In genomic region chr11:51648566-51648965, GRCm38 (mm10) we compare ENCODE assay signal across 8 mouse cellular contexts. TPM values are rescaled to one million over a fixed set of nuclear protein-coding genes. Genes with fewer than 3 reads are reported as not detected.
A peak's percentile ranks its signal among the peaks of the same experiment; 100 is the strongest.
DNase-seq lines count a peak whose midpoint lies in the region; ATAC-seq and TF ChIP-seq lines count a peak whose summit lies in the region.

No protein-coding gene starts in this region.

- TF ChIP-seq POLR2A in limb, embryonic 14.5 days (IDR thresholded peaks at IDR 0.05; ENCODE audit: borderline replicate concordance, extremely low read depth, insufficient read depth, insufficient read length): no peak

- H3K9ac ChIP-seq in liver, embryonic 11.5 days (ENCODE audit: low read depth, low read length): no peak overlapping the region
- H3K9ac ChIP-seq in heart, embryonic 13.5 days: peak overlapping the region; percentile 84
- H3K9ac ChIP-seq in limb, embryonic 14.5 days (ENCODE audit: low read depth, low read length, severe bottlenecking): peak overlapping the region; percentile 69; the same call in 1 of the 2 replicates
- H3K9ac ChIP-seq in neural tube, embryonic 14.5 days (replicated peaks; ENCODE audit: low read depth, low read length): no peak overlapping the region

- peak overlapping the region; percentile 91; the same call in 1 of the 2 replicates for H3K4me2 ChIP-seq in liver, embryonic 11.5 days
- peak overlapping the region; percentile 77 for H3K4me2 ChIP-seq in heart, embryonic 13.5 days
- peak overlapping the region; percentile 96 for H3K4me2 ChIP-seq in limb, embryonic 14.5 days (replicated peaks; ENCODE audit: low read depth, low read length, severe bottlenecking)
- H3K4me2 ChIP-seq in neural tube, embryonic 14.5 days (ENCODE audit: low read depth, low read length): peak overlapping the region; percentile 70; the same call in 1 of the 2 replicates

- DNase-seq in liver, embryonic 11.5 days (ENCODE audit: low spot score): no peak
- DNase-seq in liver: no peak
- DNase-seq in limb, embryonic 14.5 days (ENCODE audit: low spot score): peak; percentile 22
- no peak for DNase-seq in urinary bladder, postnatal 14 days (ENCODE audit: low spot score)

- WGBS in liver, embryonic 11.5 days: 31% methylated on average over 3 of the region's 3 CpGs
- 30% methylated on average over 3 of the region's 3 CpGs for whole genome bisulfite sequencing in heart, embryonic 13.5 days
- WGBS in limb, embryonic 14.5 days: 24% methylated on average over 3 of the region's 3 CpGs
- WGBS in neural tube, embryonic 14.5 days: 14% methylated on average over 3 of the region's 3 CpGs

- no peak overlapping the region for H3K27ac ChIP-seq in liver, embryonic 11.5 days (ENCODE audit: low read depth, low read length)
- peak overlapping the region; percentile 12 for H3K27ac ChIP-seq in heart, embryonic 13.5 days (replicated peaks)
- 0 out of 2 replicates have a peak overlapping the region, but pooled peaks have one; percentile 50 for H3K27ac ChIP-seq in limb, embryonic 14.5 days (replicated peaks; ENCODE audit: low read depth, low read length)
- no peak overlapping the region for H3K27ac ChIP-seq in neural tube, embryonic 14.5 days (ENCODE audit: low read depth, low read length)

- no peak overlapping the region; the same call in 1 of the 2 replicates for H3K4me3 ChIP-seq in liver, embryonic 11.5 days (ENCODE audit: low read depth, low read length)
- H3K4me3 ChIP-seq in heart, embryonic 13.5 days: peak overlapping the region; percentile 65
- H3K4me3 ChIP-seq in limb, embryonic 14.5 days (replicated peaks; ENCODE audit: low read length): peak overlapping the region; percentile 57
- no peak overlapping the region for H3K4me3 ChIP-seq in neural tube, embryonic 14.5 days (ENCODE audit: low read depth, low read length)

- H3K36me3 ChIP-seq in liver, embryonic 11.5 days (ENCODE audit: control insufficient read depth, insufficient read depth, low read length): peaks cover 6% of the 10 kb centered on the region
- H3K36me3 ChIP-seq in heart, embryonic 13.5 days: peaks cover 20% of the 10 kb centered on the region
- H3K36me3 ChIP-seq in limb, embryonic 14.5 days (ENCODE audit: control insufficient read depth, insufficient read depth, low read length): peaks cover 24% of the 10 kb centered on the region
- no peaks in the 10 kb centered on the region for H3K36me3 ChIP-seq in neural tube, embryonic 14.5 days (ENCODE audit: control insufficient read depth, insufficient read depth, low read length)

- no peak for ATAC-seq in liver, embryonic 11.5 days (replicated peaks; ENCODE audit: low FRiP score)
- ATAC-seq in heart, embryonic 13.5 days (ENCODE audit: extremely low read depth, insufficient number of reproducible peaks, low FRiP score, low TSS enrichment): no peak
- peak; percentile 39 for ATAC-seq in limb, embryonic 14.5 days (ENCODE audit: low FRiP score, low read depth)
- peak; percentile 16; the same call in 1 of the 2 replicates for ATAC-seq in neural tube, embryonic 14.5 days (ENCODE audit: low read depth)
- ATAC-seq in monocyte, adult 5-6 weeks (replicated peaks; ENCODE audit: insufficient number of reproducible peaks, low FRiP score, low TSS enrichment, poor library complexity, severe bottlenecking): no peak
- no peak for ATAC-seq in megakaryocyte progenitor cell, adult 5-6 weeks (replicated peaks; ENCODE audit: poor library complexity)

- H3K27me3 ChIP-seq in liver, embryonic 11.5 days (replicated peaks; ENCODE audit: control insufficient read depth, insufficient read depth, low read length): peaks cover 19% of the 10 kb centered on the region
- H3K27me3 ChIP-seq in heart, embryonic 13.5 days (replicated peaks): peaks cover 32% of the 10 kb centered on the region
- H3K27me3 ChIP-seq in limb, embryonic 14.5 days (ENCODE audit: control insufficient read depth, insufficient read depth, low read length): no peaks in the 10 kb centered on the region
- H3K27me3 ChIP-seq in neural tube, embryonic 14.5 days (ENCODE audit: control insufficient read depth, insufficient read depth, low read length): peaks cover 5% of the 10 kb centered on the region; the same call in 1 of the 2 replicates

- no peaks in the 10 kb centered on the region for H3K9me3 ChIP-seq in liver, embryonic 11.5 days (ENCODE audit: control insufficient read depth, low read length)
- H3K9me3 ChIP-seq in heart, embryonic 13.5 days: no peaks in the 10 kb centered on the region
- H3K9me3 ChIP-seq in limb, embryonic 14.5 days (ENCODE audit: control insufficient read depth, low read length): no peaks in the 10 kb centered on the region
- H3K9me3 ChIP-seq in neural tube, embryonic 14.5 days (ENCODE audit: control insufficient read depth, low read length): no peaks in the 10 kb centered on the region

- H3K4me1 ChIP-seq in liver, embryonic 11.5 days (replicated peaks; ENCODE audit: control insufficient read depth, insufficient read depth, low read length): peaks cover 16% of the 10 kb centered on the region
- H3K4me1 ChIP-seq in heart, embryonic 13.5 days: peaks cover 38% of the 10 kb centered on the region
- H3K4me1 ChIP-seq in limb, embryonic 14.5 days (ENCODE audit: control insufficient read depth, insufficient read depth, low read length): peaks cover 21% of the 10 kb centered on the region
- peaks cover 15% of the 10 kb centered on the region for H3K4me1 ChIP-seq in neural tube, embryonic 14.5 days (ENCODE audit: control insufficient read depth, insufficient read depth, low read length)

RNA-seq across cellular contexts. Expression of gene N4bp3, which starts 2.1 kb away (rescaled TPM):
- polyA plus RNA-seq in liver, embryonic 11.5 days (2014; fragmentation: Nextera tagmentation; extraction: Ambion mirVana): 7.2 and 7.9 TPM in 2 replicates
- polyA plus RNA-seq in heart, embryonic 13.5 days (2015; fragmentation: Nextera tagmentation; extraction: Ambion mirVana): 12.7 and 14.1 TPM in 2 replicates
- 22.9 and 27.2 TPM in 2 replicates for polyA plus RNA-seq in limb, embryonic 14.5 days (2012; rRNA removed)
- polyA plus RNA-seq in limb, embryonic 14.5 days (2014; fragmentation: Nextera tagmentation; extraction: Ambion mirVana): 28.4 and 33.1 TPM in 2 replicates
- polyA plus RNA-seq in neural tube, embryonic 14.5 days (2014; fragmentation: Nextera tagmentation; extraction: Ambion mirVana): 16.2 and 17.7 TPM in 2 replicates
- total RNA-seq in monocyte, adult 5-6 weeks (2017): 1.4 to 6.3 TPM (median 3.3 TPM) in 3 replicates
- 0.10 and 0.44 TPM in 2 replicates for total RNA-seq in megakaryocyte progenitor cell, adult 5-6 weeks (2015)
- total RNA-seq in megakaryocyte progenitor cell, adult 5-6 weeks (2017): 0.46 and 0.78 TPM in 2 replicates

RNA-seq across cellular contexts. Expression of gene D930048N14Rik, which starts 2.2 kb away (rescaled TPM):
- polyA plus RNA-seq in liver, embryonic 11.5 days (2014; fragmentation: Nextera tagmentation; extraction: Ambion mirVana): 1.3 and 1.5 TPM in 2 replicates
- polyA plus RNA-seq in heart, embryonic 13.5 days (2015; fragmentation: Nextera tagmentation; extraction: Ambion mirVana): 0.86 and 0.94 TPM in 2 replicates
- polyA plus RNA-seq in limb, embryonic 14.5 days (2012; rRNA removed): 13.0 and 15.0 TPM in 2 replicates
- 4.2 and 4.5 TPM in 2 replicates for polyA plus RNA-seq in limb, embryonic 14.5 days (2014; fragmentation: Nextera tagmentation; extraction: Ambion mirVana)
- 1.7 and 1.8 TPM in 2 replicates for polyA plus RNA-seq in neural tube, embryonic 14.5 days (2014; fragmentation: Nextera tagmentation; extraction: Ambion mirVana)
- total RNA-seq in monocyte, adult 5-6 weeks (2017): 0.43 to 2.0 TPM (median 0.57 TPM) in 3 replicates
- 0.15 TPM in 1 of 2 replicates, not detected in the other for total RNA-seq in megakaryocyte progenitor cell, adult 5-6 weeks (2015)
- 0.21 TPM in 1 of 2 replicates, not detected in the other for total RNA-seq in megakaryocyte progenitor cell, adult 5-6 weeks (2017)

RNA-seq across cellular contexts. Expression of gene Rmnd5b, which starts 12.9 kb away (rescaled TPM):
- polyA plus RNA-seq in liver, embryonic 11.5 days (2014; fragmentation: Nextera tagmentation; extraction: Ambion mirVana): 47.8 and 52.2 TPM in 2 replicates
- polyA plus RNA-seq in heart, embryonic 13.5 days (2015; fragmentation: Nextera tagmentation; extraction: Ambion mirVana): 31.0 and 33.5 TPM in 2 replicates
- polyA plus RNA-seq in limb, embryonic 14.5 days (2012; rRNA removed): 49.3 and 57.9 TPM in 2 replicates
- polyA plus RNA-seq in limb, embryonic 14.5 days (2014; fragmentation: Nextera tagmentation; extraction: Ambion mirVana): 57.4 and 59.7 TPM in 2 replicates
- polyA plus RNA-seq in neural tube, embryonic 14.5 days (2014; fragmentation: Nextera tagmentation; extraction: Ambion mirVana): 81.8 and 93.5 TPM in 2 replicates
- 10.3 to 23.0 TPM (median 13.5 TPM) in 3 replicates for total RNA-seq in monocyte, adult 5-6 weeks (2017)
- total RNA-seq in megakaryocyte progenitor cell, adult 5-6 weeks (2015): 34.9 TPM in 2 replicates
- 11.4 and 20.4 TPM in 2 replicates for total RNA-seq in megakaryocyte progenitor cell, adult 5-6 weeks (2017)

RNA-seq across cellular contexts. Expression of gene Nhp2, which starts 29.0 kb away (rescaled TPM):
- 347 and 349 TPM in 2 replicates for polyA plus RNA-seq in liver, embryonic 11.5 days (2014; fragmentation: Nextera tagmentation; extraction: Ambion mirVana)
- 101 and 102 TPM in 2 replicates for polyA plus RNA-seq in heart, embryonic 13.5 days (2015; fragmentation: Nextera tagmentation; extraction: Ambion mirVana)
- polyA plus RNA-seq in limb, embryonic 14.5 days (2012; rRNA removed): 77.9 and 89.0 TPM in 2 replicates
- polyA plus RNA-seq in limb, embryonic 14.5 days (2014; fragmentation: Nextera tagmentation; extraction: Ambion mirVana): 165 and 176 TPM in 2 replicates
- 104 and 112 TPM in 2 replicates for polyA plus RNA-seq in neural tube, embryonic 14.5 days (2014; fragmentation: Nextera tagmentation; extraction: Ambion mirVana)
- total RNA-seq in monocyte, adult 5-6 weeks (2017): 25.0 to 37.2 TPM (median 27.0 TPM) in 3 replicates
- 147 and 165 TPM in 2 replicates for total RNA-seq in megakaryocyte progenitor cell, adult 5-6 weeks (2015)
- total RNA-seq in megakaryocyte progenitor cell, adult 5-6 weeks (2017): 117 and 167 TPM in 2 replicates

RNA-seq across cellular contexts. Expression of gene 0610009B22Rik, which starts 40.1 kb away (rescaled TPM):
- polyA plus RNA-seq in liver, embryonic 11.5 days (2014; fragmentation: Nextera tagmentation; extraction: Ambion mirVana): 60.4 and 66.0 TPM in 2 replicates
- 60.8 and 67.6 TPM in 2 replicates for polyA plus RNA-seq in heart, embryonic 13.5 days (2015; fragmentation: Nextera tagmentation; extraction: Ambion mirVana)
- polyA plus RNA-seq in limb, embryonic 14.5 days (2012; rRNA removed): 39.4 and 46.7 TPM in 2 replicates
- polyA plus RNA-seq in limb, embryonic 14.5 days (2014; fragmentation: Nextera tagmentation; extraction: Ambion mirVana): 74.6 and 81.9 TPM in 2 replicates
- polyA plus RNA-seq in neural tube, embryonic 14.5 days (2014; fragmentation: Nextera tagmentation; extraction: Ambion mirVana): 103 and 115 TPM in 2 replicates
- 8.8 to 10.1 TPM (median 8.9 TPM) in 3 replicates for total RNA-seq in monocyte, adult 5-6 weeks (2017)
- total RNA-seq in megakaryocyte progenitor cell, adult 5-6 weeks (2015): 32.9 and 36.5 TPM in 2 replicates
- total RNA-seq in megakaryocyte progenitor cell, adult 5-6 weeks (2017): 13.5 and 18.5 TPM in 2 replicates

Comparison
In these comparisons a context has a peak if more than half of its experiments do, and no peak if none do; other contexts are left out.
1. ATAC-seq: peak in limb, embryonic 14.5 days (single experiment) and neural tube, embryonic 14.5 days (single experiment); none in liver, embryonic 11.5 days (single experiment), heart, embryonic 13.5 days (single experiment), monocyte, adult 5-6 weeks (single experiment) and megakaryocyte progenitor cell, adult 5-6 weeks (single experiment).
2. H3K27ac ChIP-seq: peak in heart, embryonic 13.5 days (single experiment) and limb, embryonic 14.5 days (single experiment); none in liver, embryonic 11.5 days (single experiment) and neural tube, embryonic 14.5 days (single experiment).
3. H3K4me3 ChIP-seq: peak in heart, embryonic 13.5 days (single experiment) and limb, embryonic 14.5 days (single experiment); none in liver, embryonic 11.5 days (single experiment) and neural tube, embryonic 14.5 days (single experiment).
4. H3K9ac ChIP-seq: peak in heart, embryonic 13.5 days (single experiment) and limb, embryonic 14.5 days (single experiment); none in liver, embryonic 11.5 days (single experiment) and neural tube, embryonic 14.5 days (single experiment).
5. Peak in every context shown above with its lines, with median percentiles within 50 percentile points of each other: H3K4me2 ChIP-seq.